Mouse (Mus musculus) right cerebral cortex, adult 18-20 months (tissue): Measurements from ENCODE around the gene Ms4a6c.
"Not testable (repeated sequence)": the region's sequence is repeated elsewhere in the genome, so short reads cannot be mapped to it uniquely, and the experiment has no call there.

Experiments
- DNase-seq: peaks from one replicate; pipeline ENCODE4 v3.0.0; 2022; ENCODE audit warnings: mixed read lengths

The Ms4a6c gene

DNA sequence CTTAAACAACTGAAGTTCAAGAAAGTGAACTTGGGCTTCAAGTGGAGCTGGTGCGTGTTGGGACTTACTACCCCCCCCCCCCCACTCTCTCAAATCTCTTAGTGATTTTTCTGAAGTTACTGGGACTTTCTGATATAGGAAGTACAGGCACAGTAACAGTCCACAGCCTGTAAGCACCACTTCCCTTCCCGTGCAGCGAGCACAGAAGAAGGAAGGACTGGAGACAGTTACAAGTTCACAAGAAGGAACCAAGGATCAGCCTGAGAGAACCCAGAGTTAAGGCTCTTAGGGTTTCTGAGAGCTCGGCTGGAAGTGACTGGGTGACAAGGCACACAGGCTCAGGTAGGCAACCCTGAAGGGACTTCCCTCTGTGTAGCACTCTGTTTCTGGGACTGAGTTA, at the start of gene Ms4a6c:
Ms4a6c (plus strand) TSS at position 152 of the 400 bp plus-strand sequence.
- not testable (repeated sequence) for DNase-seq

DNA sequence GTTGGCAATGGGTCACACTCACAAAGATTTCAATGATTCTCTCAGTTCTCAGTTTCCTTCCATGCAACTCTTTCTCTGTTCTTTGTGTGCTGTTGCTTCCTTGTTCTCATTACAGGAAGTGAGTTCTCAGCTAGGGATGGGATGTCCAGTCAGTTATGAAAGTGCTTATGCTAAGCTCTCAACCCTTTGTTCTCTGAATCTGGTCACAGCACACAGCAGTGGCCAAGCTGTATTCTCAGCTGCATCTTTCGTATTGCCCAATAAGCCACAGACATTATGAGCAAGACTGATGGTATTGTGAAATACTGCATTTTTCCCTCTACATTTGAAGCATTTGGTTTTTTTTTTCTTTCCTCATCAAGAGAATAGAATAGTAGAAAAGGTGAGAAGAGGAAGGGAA, 38.0 kb upstream of the Ms4a6c start:
- not testable (repeated sequence) for DNase-seq

DNA sequence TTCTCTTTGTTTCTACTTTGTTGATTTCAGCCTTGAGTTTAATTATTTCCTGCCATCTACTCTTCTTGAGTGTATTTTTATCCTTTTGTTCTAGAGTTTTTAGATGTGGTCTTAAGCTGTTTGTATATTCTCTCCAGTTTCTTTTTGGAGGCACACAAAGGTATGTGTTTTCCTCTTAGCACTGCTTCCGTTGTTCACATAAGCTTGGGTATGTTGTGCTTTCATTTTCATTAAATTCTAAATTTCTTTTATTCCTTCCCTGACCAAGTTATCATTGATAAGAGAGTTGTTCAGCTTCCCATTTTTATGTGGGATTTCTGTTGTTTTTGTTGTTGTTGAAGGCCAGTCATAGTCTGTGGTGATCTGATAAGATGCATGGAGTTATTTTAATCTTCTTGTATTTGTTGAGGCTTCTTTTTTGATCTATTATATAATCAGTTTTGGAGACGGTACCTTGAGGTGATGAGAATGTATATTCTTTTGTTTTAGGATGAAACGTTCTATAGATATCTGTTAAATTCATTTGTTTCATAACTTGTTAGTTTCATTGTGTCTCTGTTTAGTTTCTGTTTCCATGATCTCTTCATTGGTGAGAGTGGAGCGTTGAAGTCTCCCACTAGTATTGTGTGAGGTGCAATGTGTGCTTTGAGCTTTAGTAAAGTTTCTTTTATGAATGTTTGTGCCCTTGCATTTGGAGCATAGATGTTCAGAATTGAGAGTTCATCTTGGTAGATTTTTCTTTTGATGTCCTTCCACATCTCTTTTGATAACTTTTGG, 33.9 kb upstream of the Ms4a6c start:
- DNase-seq = no peak

- no peak for DNase-seq
Measured at GRCm38 (mm10) chr19:11443338-11443737, 25.8 kb upstream of the Ms4a6c start, which contains the start of gene Ms4a4b. TSS of gene Ms4a4b (plus strand) at chr19:11443553.

GRCm38 (mm10) chr19:11443964-11444363, 25.2 kb upstream of the Ms4a6c start:
- no peak for DNase-seq

- DNase-seq = no peak
Measured at GRCm38 (mm10) chr19:11447238-11447637, 21.9 kb upstream of the Ms4a6c start.

- DNase-seq = not testable (repeated sequence)
Measured at GRCm38 (mm10) chr19:11459041-11459440, 10.1 kb upstream of the Ms4a6c start.

DNA sequence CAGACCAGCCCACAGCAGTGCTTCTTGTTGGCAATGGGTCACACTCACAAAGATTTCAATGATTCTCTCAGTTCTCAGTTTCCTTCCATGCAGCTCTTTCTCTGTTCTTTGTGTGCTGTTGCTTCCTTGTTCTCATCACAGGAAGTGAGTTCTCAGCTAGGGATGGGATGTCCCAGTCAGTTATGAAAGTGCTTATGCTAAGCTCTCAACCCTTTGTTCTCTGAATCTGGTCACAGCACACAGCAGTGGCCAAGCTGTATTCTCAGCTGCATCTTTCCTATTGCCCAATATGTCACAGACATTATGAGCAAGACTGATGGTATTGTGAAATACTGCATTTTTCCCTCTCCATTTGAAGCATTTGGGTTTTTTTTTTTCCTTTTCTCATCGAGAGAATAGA, 4.4 kb upstream of the Ms4a6c start:
- not testable (repeated sequence) for DNase-seq

DNA sequence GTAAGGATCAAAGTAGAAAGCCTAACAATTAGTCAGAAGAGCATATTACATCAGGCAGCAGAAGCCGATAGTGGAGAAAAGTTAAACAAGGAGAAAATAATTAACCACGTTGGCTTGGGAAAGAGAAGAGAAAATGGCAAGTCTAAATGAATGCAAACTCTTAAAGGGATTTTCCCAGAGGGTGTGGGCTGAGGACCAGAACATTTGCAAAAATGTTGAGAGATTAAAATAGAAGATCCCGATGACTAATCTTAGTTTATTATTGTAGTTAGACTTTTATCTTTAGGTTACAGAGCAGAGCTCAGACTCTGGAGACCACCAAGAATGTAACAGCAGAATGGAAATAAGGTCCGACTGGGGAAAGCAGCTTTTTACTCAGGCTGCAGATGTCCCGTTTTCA, 2.7 kb upstream of the Ms4a6c start:
- DNase-seq = peak; percentile 4

DNA sequence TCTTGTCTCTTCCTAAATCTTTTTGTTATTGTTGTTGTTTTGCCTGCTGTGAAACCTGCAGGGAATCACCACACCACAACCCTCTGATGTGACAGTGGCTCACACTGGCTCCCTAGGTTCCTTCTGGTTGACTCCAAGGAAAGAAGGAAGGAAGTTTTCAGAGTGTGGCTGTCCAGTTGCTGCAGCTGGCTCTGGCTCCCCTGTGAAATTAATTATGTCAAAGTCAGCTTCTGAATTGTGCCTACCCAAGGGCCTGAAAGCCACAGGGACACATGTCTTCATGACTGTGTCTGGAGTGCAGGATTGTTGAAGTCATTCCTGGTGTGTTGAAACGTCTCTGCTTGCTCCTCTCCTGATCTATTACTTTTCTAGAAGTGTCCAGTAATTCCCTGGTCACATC, 805 bp upstream of the Ms4a6c start:
- not testable (repeated sequence) for DNase-seq

- DNase-seq = no peak
Measured at GRCm38 (mm10) chr19:11479714-11480113, 10.5 kb downstream of the Ms4a6c start.

- DNase-seq = no peak
Measured at GRCm38 (mm10) chr19:11482684-11483083, 13.5 kb downstream of the Ms4a6c start.

GRCm38 (mm10) chr19:11483941-11484340, 14.8 kb downstream of the Ms4a6c start:
- no peak for DNase-seq

- DNase-seq = peak; percentile 20
Measured at GRCm38 (mm10) chr19:11484388-11484787, 15.2 kb downstream of the Ms4a6c start.

DNA sequence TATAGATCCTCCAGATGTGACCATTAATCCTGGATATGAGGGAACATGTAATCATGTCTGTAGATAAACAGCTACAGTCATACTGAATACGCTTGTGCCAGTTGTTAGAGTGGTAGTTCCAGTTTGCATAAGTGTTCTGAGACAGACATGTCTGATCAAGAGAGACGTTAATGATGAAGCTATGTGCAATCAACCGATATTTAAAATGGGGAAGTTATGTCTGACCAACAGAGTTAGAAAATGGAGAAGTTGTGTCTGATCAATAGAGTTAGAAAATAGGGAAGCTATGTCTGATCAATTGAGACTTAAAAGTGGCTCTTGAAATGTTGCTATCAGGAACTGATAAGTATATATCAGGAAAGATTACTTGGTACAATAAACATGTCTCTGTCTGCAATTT, 16.1 kb downstream of the Ms4a6c start:
- DNase-seq = no peak

- DNase-seq = peak; percentile 46
Measured at GRCm38 (mm10) chr19:11485746-11486145, 16.6 kb downstream of the Ms4a6c start, which contains the start of gene Gm8369. TSS of gene Gm8369 (plus strand) at chr19:11485938.

GRCm38 (mm10) chr19:11486599-11486998, 17.4 kb downstream of the Ms4a6c start:
- DNase-seq = no peak

- no peak for DNase-seq
Measured at GRCm38 (mm10) chr19:11491406-11492189, 22.4 kb downstream of the Ms4a6c start.

DNA sequence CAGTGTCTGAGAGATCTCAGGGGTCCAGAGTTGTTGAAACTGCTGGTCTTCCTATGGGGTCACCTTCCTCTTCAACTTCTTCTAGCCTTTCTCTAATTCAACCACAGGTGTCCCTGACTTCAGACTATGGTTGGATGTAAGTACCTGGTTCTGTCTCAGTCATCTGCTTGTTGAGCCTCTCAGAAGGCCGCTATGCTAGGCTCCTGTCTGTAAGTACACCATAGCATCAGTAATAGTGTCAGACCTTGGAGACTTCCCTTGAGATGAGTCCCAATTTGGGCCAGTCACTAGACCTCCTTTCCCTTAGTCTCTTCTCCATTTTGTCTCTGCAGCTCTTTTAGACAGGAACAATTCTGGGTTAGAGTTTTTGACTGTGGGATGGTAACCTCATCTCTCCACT, 23.5 kb downstream of the Ms4a6c start:
- DNase-seq = no peak

DNA sequence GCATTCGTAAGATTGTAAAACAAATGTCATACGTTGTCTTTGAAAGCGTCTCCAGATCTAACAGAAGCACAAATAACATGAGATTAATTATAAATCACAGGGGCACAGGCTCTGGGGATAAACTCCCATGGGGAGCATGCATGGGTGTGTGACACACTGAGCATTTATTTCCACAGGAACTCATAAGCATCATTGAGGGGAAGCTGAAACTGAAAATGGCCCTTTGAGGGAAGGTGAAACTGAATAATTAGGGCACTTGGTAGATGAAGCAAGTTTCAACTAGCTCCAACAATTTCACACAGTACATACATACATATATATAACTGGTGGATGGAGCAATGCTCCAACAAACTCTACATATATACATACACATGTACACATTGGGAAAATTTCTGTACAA, 25.4 kb downstream of the Ms4a6c start:
- no peak for DNase-seq

- DNase-seq = no peak
Measured at GRCm38 (mm10) chr19:11496361-11496760, 27.2 kb downstream of the Ms4a6c start.

- DNase-seq = not testable (repeated sequence)
Measured at GRCm38 (mm10) chr19:11497300-11497699, 28.1 kb downstream of the Ms4a6c start.

- DNase-seq = no peak
Measured at GRCm38 (mm10) chr19:11500796-11501195, 31.6 kb downstream of the Ms4a6c start.

DNA sequence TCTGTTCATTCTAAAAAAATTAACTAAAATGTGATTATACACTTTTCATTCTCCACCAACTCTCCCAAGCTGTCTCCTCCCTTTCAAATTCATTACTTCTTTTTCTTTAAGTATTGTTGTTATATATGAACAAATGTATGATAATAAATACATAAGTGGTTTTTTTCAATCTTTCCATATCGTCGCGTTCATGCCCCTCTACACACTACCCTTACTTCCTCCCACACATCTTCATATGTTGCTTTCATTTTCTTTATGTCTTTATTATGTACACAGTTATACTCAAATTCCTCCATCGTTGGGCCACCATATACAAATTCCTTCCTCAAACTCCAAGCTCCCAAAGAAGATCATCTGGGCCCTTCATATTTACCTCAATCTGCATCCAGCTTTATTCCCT, 32.2 kb downstream of the Ms4a6c start:
- no peak for DNase-seq
